In the genomic region with DNA sequence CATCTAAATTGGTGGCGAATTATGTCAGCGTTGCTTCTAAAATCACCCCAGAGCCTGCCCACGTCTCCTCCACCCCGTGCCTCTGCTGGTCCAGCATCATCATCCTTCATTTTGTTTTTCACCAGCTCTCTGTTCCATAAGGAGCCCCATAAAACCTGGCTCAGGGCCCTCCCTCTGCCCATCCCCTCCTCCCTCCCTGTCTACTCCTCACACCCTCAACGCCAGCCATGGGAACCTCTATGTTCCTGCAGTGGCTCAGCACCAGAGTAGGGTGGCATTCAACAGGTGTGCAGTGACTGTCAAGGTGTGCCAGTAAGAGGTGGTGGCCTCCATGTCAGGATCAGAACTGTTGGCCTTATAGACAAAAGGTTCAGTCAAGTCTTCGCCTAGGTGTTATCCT, we compare ENCODE assay signal across 10 mouse cellular contexts. TPM values are rescaled to one million over a fixed set of nuclear protein-coding genes. Genes with fewer than 3 reads are reported as not detected.
DNase-seq lines count a peak whose midpoint lies in the region; ATAC-seq and TF ChIP-seq lines count a peak whose summit lies in the region.
"Had no signal": no experiment of that assay in that cellular context is flagged by ENCODE, and none has a peak within 500 bp of the region (broad histone marks: within the 10 kb centered on the region; RNA-seq: fewer than 3 reads in every experiment).

No protein-coding gene starts in this region.

- TF ChIP-seq CTCF in forebrain, postnatal 0 days (IDR thresholded peaks at IDR 0.05; ENCODE audit: low read depth) = no peak
- TF ChIP-seq CTCF in layer of hippocampus, adult 2 months (conservative IDR thresholded peaks at IDR 0.05) = no peak

- 0 out of 2 replicates have a peak overlapping the region, but pooled peaks have one; percentile 30 for H3K9ac ChIP-seq in forebrain, embryonic 12.5 days
- no peak overlapping the region for H3K9ac ChIP-seq in forebrain, postnatal 0 days
- no peak overlapping the region for H3K9ac ChIP-seq in liver, embryonic 15.5 days

- H3K27ac ChIP-seq in forebrain, embryonic 12.5 days = no peak overlapping the region
- no peak overlapping the region for H3K27ac ChIP-seq in forebrain, postnatal 0 days (ENCODE audit: low read depth, low read length)
- H3K27ac ChIP-seq in layer of hippocampus, adult 2 months = peak overlapping the region; percentile 97
- H3K27ac ChIP-seq in brown adipose tissue, adult 24 weeks (replicated peaks; ENCODE audit: low read depth, low read length) = peak overlapping the region; percentile 43; the same call in 1 of the 2 replicates
- no peak overlapping the region for H3K27ac ChIP-seq in liver, embryonic 15.5 days (replicated peaks)

- peaks cover 12% of the 10 kb centered on the region; the same call in 1 of the 2 replicates for H3K36me3 ChIP-seq in forebrain, embryonic 12.5 days (replicated peaks)
- H3K36me3 ChIP-seq in forebrain, postnatal 0 days (ENCODE audit: insufficient read depth) = no peaks in the 10 kb centered on the region
- 0 out of 2 replicates have a peak, but pooled peaks cover 6% of the 10 kb centered on the region for H3K36me3 ChIP-seq in liver, embryonic 15.5 days (replicated peaks)

- peaks cover 13% of the 10 kb centered on the region for H3K27me3 ChIP-seq in forebrain, embryonic 12.5 days
- H3K27me3 ChIP-seq in forebrain, postnatal 0 days (ENCODE audit: insufficient read depth, low read length) = no peaks in the 10 kb centered on the region
- peaks cover 9% of the 10 kb centered on the region; the same call in 1 of the 2 replicates for H3K27me3 ChIP-seq in liver, embryonic 15.5 days

- H3K4me2 ChIP-seq in forebrain, embryonic 12.5 days = peak overlapping the region; percentile 98; the same call in 1 of the 2 replicates
- no peak overlapping the region for H3K4me2 ChIP-seq in forebrain, postnatal 0 days (ENCODE audit: low read depth)
- H3K4me2 ChIP-seq in liver, embryonic 15.5 days = peak overlapping the region; percentile 95; the same call in 1 of the 2 replicates

- peaks cover 40% of the 10 kb centered on the region for H3K4me1 ChIP-seq in forebrain, embryonic 12.5 days
- peaks cover 10% of the 10 kb centered on the region for H3K4me1 ChIP-seq in forebrain, postnatal 0 days (ENCODE audit: insufficient read depth)
- peaks cover 32% of the 10 kb centered on the region for H3K4me1 ChIP-seq in brown adipose tissue, adult 24 weeks (ENCODE audit: control insufficient read depth, insufficient read depth, insufficient read length, low read length)
- peaks cover 96% of the 10 kb centered on the region for H3K4me1 ChIP-seq in liver, embryonic 15.5 days (replicated peaks)

- H3K9me3 ChIP-seq in forebrain, embryonic 12.5 days = no peaks in the 10 kb centered on the region
- H3K9me3 ChIP-seq in forebrain, postnatal 0 days (ENCODE audit: low read length) = no peaks in the 10 kb centered on the region
- no peaks in the 10 kb centered on the region for H3K9me3 ChIP-seq in liver, embryonic 15.5 days (replicated peaks)

- no peak for DNase-seq in forebrain, postnatal 0 days
- peak in 1 of 2 experiments; percentile 39 for DNase-seq in layer of hippocampus, adult 2 months (ENCODE audit: low spot score in 2 of 2)
- DNase-seq in layer of hippocampus, adult 11-12 months (ENCODE audit: low spot score) = no peak
- DNase-seq in urinary bladder, postnatal 10 days (ENCODE audit: low spot score) = no peak
- DNase-seq: thymus, adult 18-20 months had no signal

- no peak overlapping the region for H3K4me3 ChIP-seq in forebrain, embryonic 12.5 days (replicated peaks)
- H3K4me3 ChIP-seq in forebrain, postnatal 0 days (ENCODE audit: low read depth, low read length) = no peak overlapping the region
- H3K4me3 ChIP-seq in layer of hippocampus, adult 2 months = peak overlapping the region; percentile 91
- H3K4me3 ChIP-seq in brown adipose tissue, adult 24 weeks (ENCODE audit: insufficient read depth, low read depth, low read length) = no peak overlapping the region
- no peak overlapping the region for H3K4me3 ChIP-seq in liver, embryonic 15.5 days (replicated peaks)

- WGBS in forebrain, embryonic 12.5 days = 93% methylated on average over 6 of the region's 6 CpGs
- 87% methylated on average over 6 of the region's 6 CpGs for WGBS in forebrain, postnatal 0 days
- WGBS in liver, embryonic 15.5 days (ENCODE audit: insufficient replicate concordance) = 74% methylated on average over 6 of the region's 6 CpGs

- ATAC-seq in forebrain, embryonic 12.5 days (ENCODE audit: low FRiP score) = no peak
- ATAC-seq in forebrain, postnatal 0 days = no peak
- ATAC-seq in liver, embryonic 15.5 days (ENCODE audit: insufficient read depth) = no peak
- ATAC-seq in erythroid progenitor cell, adult 5-6 weeks (replicated peaks; ENCODE audit: low FRiP score, poor library complexity, severe bottlenecking) = no peak

RNA-seq across cellular contexts. Expression of gene Pip5k1c, which starts 2.4 kb away (rescaled TPM):
- 84.1 and 98.7 TPM in 2 replicates for polyA plus RNA-seq in forebrain, embryonic 12.5 days (2016; fragmentation: Nextera tagmentation; extraction: Ambion mirVana)
- total RNA-seq in forebrain, postnatal 0 days (2014; rRNA removed) = 189 and 229 TPM in 2 replicates
- polyA plus RNA-seq in forebrain, postnatal 0 days (2015; fragmentation: Nextera tagmentation; extraction: Ambion mirVana) = 110 and 130 TPM in 2 replicates
- 100 to 1,000 TPM; 308 to 314 TPM for total RNA-seq in layer of hippocampus, adult 2 months (2021)
- 10.6 and 12.4 TPM in 2 replicates for polyA plus RNA-seq in brown adipose tissue, adult 24 weeks (2012; ENCODE audit: insufficient read depth, insufficient read length, missing spikeins)
- polyA plus RNA-seq in liver, embryonic 15.5 days (2015; fragmentation: Nextera tagmentation; extraction: Ambion mirVana) = 13.4 and 15.2 TPM in 2 replicates
- 13.0 and 15.1 TPM in 2 replicates for total RNA-seq in erythroid progenitor cell, adult 5-6 weeks (2015; ENCODE audit: low replicate concordance)
- total RNA-seq in erythroid progenitor cell, adult 5-6 weeks (2017; ENCODE audit: low replicate concordance) = 9.9 and 14.7 TPM in 2 replicates

RNA-seq across cellular contexts. Expression of gene Tjp3, which starts 3.8 kb away (rescaled TPM):
- polyA plus RNA-seq in forebrain, embryonic 12.5 days (2016; fragmentation: Nextera tagmentation; extraction: Ambion mirVana) = 9.7 and 11.4 TPM in 2 replicates
- 6.3 and 8.5 TPM in 2 replicates for total RNA-seq in forebrain, postnatal 0 days (2014; rRNA removed)
- 5.7 and 6.4 TPM in 2 replicates for polyA plus RNA-seq in forebrain, postnatal 0 days (2015; fragmentation: Nextera tagmentation; extraction: Ambion mirVana)
- total RNA-seq in layer of hippocampus, adult 2 months (2021) = under 1 TPM; 0.54 to 0.91 TPM
- 1.6 TPM in 1 of 2 replicates, not detected in the other for polyA plus RNA-seq in brown adipose tissue, adult 24 weeks (2012; ENCODE audit: insufficient read depth, insufficient read length, missing spikeins)
- polyA plus RNA-seq in liver, embryonic 15.5 days (2015; fragmentation: Nextera tagmentation; extraction: Ambion mirVana) = 0.93 and 1.4 TPM in 2 replicates
- 3.2 TPM in 1 of 2 replicates, not detected in the other for total RNA-seq in erythroid progenitor cell, adult 5-6 weeks (2015; ENCODE audit: low replicate concordance)
- 0.23 TPM in 1 of 2 replicates, not detected in the other for total RNA-seq in erythroid progenitor cell, adult 5-6 weeks (2017; ENCODE audit: low replicate concordance)
- polyA plus RNA-seq: C2C12 had no signal

RNA-seq across cellular contexts. Expression of gene Cactin, which starts 25.7 kb away (rescaled TPM):
- 60.8 and 61.8 TPM in 2 replicates for polyA plus RNA-seq in forebrain, embryonic 12.5 days (2016; fragmentation: Nextera tagmentation; extraction: Ambion mirVana)
- total RNA-seq in forebrain, postnatal 0 days (2014; rRNA removed) = 24.2 and 43.4 TPM in 2 replicates
- 19.9 and 24.2 TPM in 2 replicates for polyA plus RNA-seq in forebrain, postnatal 0 days (2015; fragmentation: Nextera tagmentation; extraction: Ambion mirVana)
- 10 to 100 TPM; 27.6 to 30.7 TPM for total RNA-seq in layer of hippocampus, adult 2 months (2021)
- 8.4 and 9.6 TPM in 2 replicates for polyA plus RNA-seq in brown adipose tissue, adult 24 weeks (2012; ENCODE audit: insufficient read depth, insufficient read length, missing spikeins)
- 24.3 and 29.5 TPM in 2 replicates for polyA plus RNA-seq in liver, embryonic 15.5 days (2015; fragmentation: Nextera tagmentation; extraction: Ambion mirVana)
- total RNA-seq in erythroid progenitor cell, adult 5-6 weeks (2015; ENCODE audit: low replicate concordance) = 8.3 and 10.5 TPM in 2 replicates
- 24.7 and 47.1 TPM in 2 replicates for total RNA-seq in erythroid progenitor cell, adult 5-6 weeks (2017; ENCODE audit: low replicate concordance)

RNA-seq across cellular contexts. Expression of gene Apba3, which starts 28.4 kb away (rescaled TPM):
- polyA plus RNA-seq in forebrain, embryonic 12.5 days (2016; fragmentation: Nextera tagmentation; extraction: Ambion mirVana) = 31.1 and 33.3 TPM in 2 replicates
- 43.3 and 44.6 TPM in 2 replicates for total RNA-seq in forebrain, postnatal 0 days (2014; rRNA removed)
- polyA plus RNA-seq in forebrain, postnatal 0 days (2015; fragmentation: Nextera tagmentation; extraction: Ambion mirVana) = 22.8 and 24.8 TPM in 2 replicates
- total RNA-seq in layer of hippocampus, adult 2 months (2021) = 10 to 100 TPM; 32.6 to 37.3 TPM
- polyA plus RNA-seq in brown adipose tissue, adult 24 weeks (2012; ENCODE audit: insufficient read depth, insufficient read length, missing spikeins) = 59.5 and 82.7 TPM in 2 replicates
- polyA plus RNA-seq in liver, embryonic 15.5 days (2015; fragmentation: Nextera tagmentation; extraction: Ambion mirVana) = 24.0 and 27.3 TPM in 2 replicates
- total RNA-seq in erythroid progenitor cell, adult 5-6 weeks (2015; ENCODE audit: low replicate concordance) = not detected in 2 replicates
- 14.0 TPM in 1 of 2 replicates, not detected in the other for total RNA-seq in erythroid progenitor cell, adult 5-6 weeks (2017; ENCODE audit: low replicate concordance)

RNA-seq across cellular contexts. Expression of gene Mrpl54, which starts 28.5 kb away (rescaled TPM):
- 136 and 138 TPM in 2 replicates for polyA plus RNA-seq in forebrain, embryonic 12.5 days (2016; fragmentation: Nextera tagmentation; extraction: Ambion mirVana)
- 90.2 and 94.9 TPM in 2 replicates for total RNA-seq in forebrain, postnatal 0 days (2014; rRNA removed)
- polyA plus RNA-seq in forebrain, postnatal 0 days (2015; fragmentation: Nextera tagmentation; extraction: Ambion mirVana) = 134 and 148 TPM in 2 replicates
- total RNA-seq in layer of hippocampus, adult 2 months (2021) = 10 to 100 TPM; 37.4 to 42.0 TPM
- polyA plus RNA-seq in brown adipose tissue, adult 24 weeks (2012; ENCODE audit: insufficient read depth, insufficient read length, missing spikeins) = 122 and 144 TPM in 2 replicates
- polyA plus RNA-seq in liver, embryonic 15.5 days (2015; fragmentation: Nextera tagmentation; extraction: Ambion mirVana) = 78.7 and 92.2 TPM in 2 replicates
- total RNA-seq in erythroid progenitor cell, adult 5-6 weeks (2015; ENCODE audit: low replicate concordance) = 35.2 and 37.5 TPM in 2 replicates
- total RNA-seq in erythroid progenitor cell, adult 5-6 weeks (2017; ENCODE audit: low replicate concordance) = 20.0 and 23.0 TPM in 2 replicates

Comparison
In these comparisons a context has a peak if more than half of its experiments do, and no peak if none do; other contexts are left out.
1. H3K27ac ChIP-seq: peak in layer of hippocampus, adult 2 months (single experiment) and brown adipose tissue, adult 24 weeks (single experiment); none in forebrain, embryonic 12.5 days (single experiment), forebrain, postnatal 0 days (single experiment) and liver, embryonic 15.5 days (single experiment).